Mouse (Mus musculus) inflammation-experienced regulatory T-cells, adult 6 months (primary cell): ENCODE data around the gene Gpr152. TPM values are rescaled to one million over a fixed set of nuclear protein-coding genes. Genes with fewer than 3 reads are reported as not detected.

Experiments used
- ATAC-seq: one replicate; pipeline ENCODE4 v1.8.0; 2017
- polyA plus RNA-seq, 3 experiments: library from polyadenylated mRNA; unstranded; fragments of 100-300 nt; shearing (Covaris generic); gene quantifications; one replicate each; pipeline ENCODE4 v1.2.1; 2017

The Gpr152 gene
- polyA plus RNA-seq, 3 experiments from 2014 or later = 0.22 TPM; not detected in 2

- ATAC-seq = no peak
Measured at GRCm38 (mm10) chr19:4131075-4131474, 8.5 kb upstream of the Gpr152 start.

DNA sequence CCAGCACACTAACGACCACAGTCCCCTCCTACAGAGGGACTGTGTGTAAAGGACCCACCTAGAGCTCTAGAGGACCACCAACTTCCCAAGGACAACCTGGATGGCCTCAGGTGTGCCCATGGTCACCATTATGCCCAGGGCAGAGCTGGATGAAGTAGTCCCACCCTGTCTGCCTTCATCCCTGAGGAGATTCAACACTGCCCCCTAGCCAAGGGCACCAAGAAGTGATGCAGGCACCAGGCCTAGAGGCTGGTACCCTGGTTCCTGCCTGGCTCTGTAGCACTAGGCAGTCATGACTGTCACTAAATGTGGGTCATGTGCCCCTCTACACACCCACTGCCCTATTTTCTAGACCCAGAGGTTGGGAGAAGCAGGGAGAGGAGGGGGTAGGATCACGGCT, 7.8 kb upstream of the Gpr152 start:
- ATAC-seq = no peak

DNA sequence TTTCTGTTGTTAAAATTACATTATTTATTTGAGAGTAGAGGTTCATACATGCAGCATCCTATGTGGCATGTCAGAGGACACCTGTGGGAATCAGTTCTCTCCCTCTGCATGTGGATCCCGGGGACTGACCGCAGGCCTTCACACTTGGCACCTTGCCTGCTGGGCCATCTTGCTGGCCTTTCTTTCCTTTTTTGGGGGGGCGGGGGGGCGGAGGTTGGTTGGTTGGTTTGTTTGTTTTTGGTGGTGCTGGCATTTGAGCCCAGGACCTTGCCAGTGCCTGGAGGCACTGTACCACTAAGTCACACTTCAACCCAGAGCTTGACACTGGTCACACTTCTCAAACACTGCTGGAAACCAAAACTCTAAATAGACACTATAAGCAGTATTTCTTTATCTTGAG, 5.2 kb upstream of the Gpr152 start:
- no peak for ATAC-seq

- ATAC-seq = peak; percentile 85
Measured at GRCm38 (mm10) chr19:4135229-4135962, 4.2 kb upstream of the Gpr152 start.

- peak; percentile 74 for ATAC-seq
Measured at GRCm38 (mm10) chr19:4135963-4136345, 3.6 kb upstream of the Gpr152 start.

DNA sequence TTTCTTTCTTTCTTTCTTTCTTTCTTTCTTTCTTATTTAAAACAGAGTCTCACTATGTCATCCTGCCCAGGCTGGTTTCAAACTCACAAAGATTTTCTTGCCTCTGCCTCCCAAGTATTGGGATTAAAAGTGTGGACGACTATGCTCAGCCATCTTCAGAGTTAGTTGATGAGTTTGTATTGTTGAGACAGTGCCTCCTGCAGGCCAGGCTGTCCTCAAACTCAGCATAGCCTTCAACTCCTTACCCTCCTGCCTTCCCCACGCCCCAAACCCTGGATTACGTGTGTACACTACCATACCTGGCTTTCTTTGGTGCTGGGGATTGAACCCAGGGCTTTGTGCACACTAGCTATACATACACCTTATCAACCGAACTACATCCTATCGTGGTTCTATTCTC, 3.1 kb upstream of the Gpr152 start:
- ATAC-seq = no peak

GRCm38 (mm10) chr19:4137913-4138312, 1.7 kb upstream of the Gpr152 start:
- ATAC-seq = no peak

GRCm38 (mm10) chr19:4140147-4140546, 560 bp downstream of the Gpr152 start:
- no peak for ATAC-seq

DNA sequence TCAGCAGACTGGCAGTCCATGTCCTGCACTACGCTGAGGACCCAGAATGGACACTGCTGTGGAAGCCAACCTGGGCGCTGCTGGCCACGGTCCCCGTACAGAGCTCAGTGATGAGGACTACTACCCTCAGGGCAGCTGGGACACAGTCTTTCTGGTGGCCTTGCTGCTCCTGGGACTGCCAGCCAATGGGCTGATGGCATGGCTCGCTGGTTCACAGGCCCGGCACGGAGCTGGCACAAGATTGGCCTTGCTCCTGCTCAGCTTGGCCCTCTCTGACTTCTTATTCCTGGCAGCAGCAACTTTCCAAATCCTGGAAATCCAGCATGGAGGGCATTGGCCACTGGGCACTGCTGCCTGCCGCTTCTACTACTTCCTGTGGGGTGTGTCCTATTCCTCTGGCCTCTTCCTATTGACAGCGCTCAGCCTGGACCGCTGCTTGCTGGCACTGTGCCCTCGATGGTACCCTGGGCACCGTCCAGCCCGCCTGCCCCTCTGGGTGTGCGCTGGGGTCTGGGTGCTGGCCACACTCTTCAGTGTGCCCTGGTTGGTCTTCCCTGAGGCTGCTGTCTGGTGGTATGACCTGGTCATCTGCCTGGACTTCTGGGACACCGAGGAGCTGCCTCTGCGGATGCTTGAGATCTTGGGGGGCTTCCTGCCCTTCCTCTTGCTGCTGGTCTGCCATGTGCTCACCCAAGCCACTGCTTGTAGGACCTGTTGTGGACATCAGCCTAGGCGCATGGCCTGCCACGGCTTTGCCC, 3.0 kb downstream of the Gpr152 start:
- no peak for ATAC-seq

DNA sequence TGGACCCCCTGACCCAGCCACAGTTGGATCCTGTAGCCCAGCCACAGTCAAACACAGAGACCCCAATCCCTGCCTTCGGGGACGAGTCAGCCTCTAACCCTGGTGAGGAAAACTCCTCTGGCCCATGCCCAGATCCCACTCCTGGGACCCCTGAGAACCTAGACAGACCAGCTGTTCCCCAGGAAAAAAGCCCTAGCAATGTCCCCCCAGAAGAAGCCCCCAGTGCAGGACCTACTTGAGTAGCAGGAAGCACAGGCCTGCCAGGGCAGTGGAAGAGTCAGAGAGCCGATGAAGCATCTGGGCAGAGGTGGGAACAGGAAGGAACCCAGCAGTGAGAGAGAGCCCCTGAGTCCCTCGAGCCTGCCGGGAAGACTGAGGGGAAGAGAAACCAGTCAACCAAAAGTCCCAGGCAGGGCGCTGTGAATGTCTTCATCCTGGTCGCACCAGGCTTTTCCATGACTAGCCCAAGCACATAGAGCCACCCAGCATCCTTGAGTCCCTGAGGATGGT, 4.2 kb downstream of the Gpr152 start, which contains the start of gene Cabp4:
Cabp4 (minus strand) TSS at position 275 of the 510 bp plus-strand sequence.
- no peak for ATAC-seq

DNA sequence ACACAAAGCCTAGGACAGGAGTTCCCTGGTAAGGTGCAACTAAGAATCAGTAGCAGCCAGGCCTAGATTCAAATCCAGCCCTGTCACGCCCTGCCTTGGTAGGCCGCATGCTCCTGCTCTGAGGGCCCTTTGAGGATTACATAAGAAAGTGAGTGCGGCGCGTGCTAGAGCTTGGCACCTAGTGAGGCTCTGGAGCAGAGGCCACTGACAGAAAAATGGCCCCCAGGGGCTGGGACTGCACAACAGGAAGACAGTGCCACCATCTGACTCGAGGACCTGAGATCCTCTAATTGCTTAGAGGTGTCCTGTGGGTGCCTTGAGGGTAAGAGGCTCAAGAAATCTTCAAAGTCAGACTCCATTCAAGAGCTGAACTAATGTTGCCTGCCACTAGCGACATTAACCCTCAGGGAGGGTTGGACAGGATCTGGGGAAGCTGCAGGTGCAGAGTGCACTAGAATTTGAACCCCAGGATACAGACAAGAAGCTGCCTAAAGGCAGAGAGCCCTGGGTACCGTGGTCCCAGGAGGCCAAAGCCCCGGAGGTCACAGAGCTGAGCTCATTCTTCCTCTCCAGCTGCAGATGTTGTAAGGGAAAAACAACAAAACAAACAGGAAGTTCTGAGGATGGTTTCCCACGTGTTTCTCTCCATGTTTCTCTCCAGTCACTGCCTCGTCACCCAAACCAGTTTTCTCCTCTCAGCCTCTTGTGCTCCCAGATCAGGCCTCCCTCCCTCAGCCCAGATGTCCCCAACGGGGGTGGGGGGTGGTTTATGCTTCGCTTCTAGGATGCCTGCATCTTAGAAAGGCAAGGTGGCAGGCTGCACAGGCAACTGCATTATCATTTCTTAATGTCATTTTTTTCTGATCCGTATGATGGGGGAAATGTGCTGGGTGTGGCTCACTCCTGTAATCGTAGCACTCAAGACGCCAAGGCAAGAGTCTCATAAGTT, 5.2 kb downstream of the Gpr152 start:
- ATAC-seq = no peak

DNA sequence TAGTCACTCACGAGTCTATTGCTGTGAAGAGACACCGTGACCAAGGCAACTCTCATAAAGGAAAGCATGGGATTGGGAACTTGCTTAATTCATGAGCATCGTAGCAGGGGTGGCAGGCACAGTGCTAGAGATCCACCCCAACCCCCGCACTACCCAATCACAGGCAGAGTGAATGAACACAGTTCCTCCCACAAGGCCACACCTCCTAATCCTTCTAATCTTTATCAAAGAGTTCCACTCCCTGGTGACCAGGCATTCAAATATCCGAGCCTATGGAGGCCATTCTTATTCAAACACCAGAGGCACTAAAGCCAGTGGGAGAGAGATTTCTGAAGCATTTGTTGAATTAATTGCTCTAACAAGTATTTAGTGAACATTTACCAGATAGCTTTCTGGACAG, 6.3 kb downstream of the Gpr152 start:
- ATAC-seq = no peak

DNA sequence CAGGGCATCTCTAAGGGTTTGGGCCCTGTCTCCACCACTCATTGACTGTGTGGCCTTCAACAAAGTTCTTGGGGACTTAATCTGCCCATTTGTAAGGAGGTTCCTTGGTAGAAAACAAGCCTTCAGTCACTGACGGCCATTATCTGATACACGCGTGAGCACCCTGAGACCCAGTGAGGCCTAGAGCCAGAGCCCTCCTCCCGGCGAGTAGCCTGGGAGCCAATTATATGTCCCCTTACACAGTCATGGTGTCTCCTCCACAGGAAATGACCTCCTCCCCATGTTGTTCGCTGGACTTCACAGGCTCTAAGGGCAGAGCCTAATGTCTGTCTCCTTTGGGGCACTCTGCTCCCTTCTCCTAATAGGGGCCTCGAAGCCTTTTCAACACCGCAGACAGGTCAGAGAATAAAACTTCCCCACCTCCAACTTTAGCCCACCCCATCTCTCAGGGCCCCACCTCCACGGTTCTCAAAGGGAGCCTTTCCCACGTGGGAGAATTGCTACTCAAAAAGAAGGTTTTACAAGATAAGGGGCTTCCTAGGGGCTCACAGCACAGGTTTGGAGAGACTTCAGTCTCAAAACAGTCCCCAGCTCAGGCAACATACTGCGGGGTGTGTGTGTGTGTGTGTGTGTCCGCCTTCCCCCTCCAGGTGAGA, 6.9 kb downstream of the Gpr152 start:
- ATAC-seq = no peak

GRCm38 (mm10) chr19:4147022-4147405, 7.4 kb downstream of the Gpr152 start:
- ATAC-seq = no peak

GRCm38 (mm10) chr19:4147782-4148490, 8.3 kb downstream of the Gpr152 start:
- no peak for ATAC-seq

- ATAC-seq = peak; percentile 97
Measured at GRCm38 (mm10) chr19:4148491-4148806, 8.9 kb downstream of the Gpr152 start, which contains the start of gene Coro1b. Gene Coro1b, plus strand, starts transcription at chr19:4148619.

GRCm38 (mm10) chr19:4148819-4149218, 9.2 kb downstream of the Gpr152 start:
- no peak for ATAC-seq

DNA sequence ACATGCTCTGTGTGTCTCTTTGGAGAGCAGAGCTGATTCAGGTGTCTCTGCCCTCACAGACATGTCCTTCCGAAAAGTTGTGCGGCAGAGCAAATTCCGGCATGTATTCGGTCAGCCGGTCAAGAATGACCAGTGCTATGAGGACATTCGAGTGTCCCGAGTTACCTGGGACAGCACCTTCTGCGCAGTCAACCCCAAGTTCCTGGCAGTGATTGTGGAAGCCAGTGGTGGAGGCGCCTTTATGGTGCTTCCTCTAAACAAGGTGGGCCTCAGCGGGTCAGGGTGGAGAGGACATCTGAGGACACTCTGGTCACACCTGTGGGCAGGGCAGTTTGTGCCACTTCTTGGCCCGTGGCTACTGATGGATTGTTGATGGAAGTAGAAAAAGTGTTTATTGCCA, 9.7 kb downstream of the Gpr152 start:
- no peak for ATAC-seq

DNA sequence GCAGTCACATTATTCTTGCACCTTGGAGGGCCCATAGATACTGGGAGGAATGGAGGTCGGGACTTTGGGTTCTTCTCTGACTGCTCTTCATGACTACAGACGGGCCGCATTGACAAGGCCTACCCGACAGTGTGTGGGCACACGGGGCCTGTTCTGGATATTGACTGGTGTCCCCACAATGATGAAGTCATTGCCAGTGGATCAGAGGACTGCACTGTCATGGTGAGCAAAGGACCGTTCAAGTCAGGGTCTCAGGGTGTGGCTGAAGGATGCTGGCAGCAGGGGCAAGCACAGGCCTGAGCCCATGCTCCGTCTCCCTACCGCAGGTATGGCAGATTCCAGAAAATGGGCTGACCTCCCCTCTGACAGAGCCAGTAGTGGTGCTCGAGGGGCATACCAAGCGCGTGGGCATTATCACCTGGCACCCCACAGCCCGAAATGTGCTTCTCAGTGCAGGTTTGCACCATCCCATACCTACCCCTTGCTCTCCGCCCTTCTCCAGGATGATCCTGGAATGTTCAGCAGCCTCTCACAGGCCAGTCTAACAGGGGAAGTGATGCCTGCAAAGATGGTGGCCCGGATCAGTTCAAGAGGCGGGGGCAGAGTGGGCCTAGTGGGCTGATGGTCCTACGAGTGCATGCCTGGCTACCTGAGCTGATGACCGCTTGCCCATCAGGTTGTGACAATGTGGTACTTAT, 10.3 kb downstream of the Gpr152 start:
- ATAC-seq = no peak

GRCm38 (mm10) chr19:4150567-4151487, 11.2 kb downstream of the Gpr152 start:
- no peak for ATAC-seq
